In the genomic region with DNA sequence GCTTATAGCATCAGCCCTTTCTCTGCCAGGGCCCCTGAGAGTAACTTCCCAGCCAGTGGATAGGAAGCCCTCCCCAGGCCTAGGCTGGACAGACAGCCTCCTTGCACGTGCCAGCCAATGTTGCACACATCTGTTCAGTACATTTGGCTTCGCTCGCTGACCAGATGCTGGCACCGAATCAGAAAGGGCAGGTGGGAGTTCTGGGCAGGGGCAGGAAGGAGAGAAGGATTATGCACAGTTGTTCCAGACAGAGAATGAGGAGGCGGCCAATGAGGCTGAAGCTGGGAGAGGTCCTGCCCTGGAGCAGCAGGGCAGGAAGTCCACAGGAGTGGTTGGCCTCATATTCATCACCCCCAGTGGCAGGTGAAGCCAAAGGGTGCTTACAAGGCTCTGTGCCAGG, we compare ENCODE assay signal across 14 mouse cellular contexts.
DNase-seq lines count a peak whose midpoint lies in the region; ATAC-seq and TF ChIP-seq lines count a peak whose summit lies in the region.
"Had no signal": no experiment of that assay in that cellular context is flagged by ENCODE, and none has a peak within 500 bp of the region (broad histone marks: within the 10 kb centered on the region; RNA-seq: fewer than 3 reads in every experiment).

No protein-coding gene starts in this region.

- DNase-seq in cerebellum, adult 9-11 months = peak; percentile 31
- no peak for DNase-seq in hindbrain, embryonic 11.5 days (ENCODE audit: low spot score)
- DNase-seq in thymus, adult 2 months = no peak
- DNase-seq in thymus, postnatal 36 days = no peak
- no peak for DNase-seq in spleen, postnatal 36 days (ENCODE audit: low spot score in 2 of 2)
- DNase-seq: layer of hippocampus, postnatal 36 days; lung, postnatal 4 days; right cerebral cortex, postnatal 25 days had no signal

- H3K36me3 ChIP-seq in hindbrain, embryonic 16.5 days (ENCODE audit: control insufficient read depth, insufficient read depth, low read length) = no peaks in the 10 kb centered on the region
- H3K36me3 ChIP-seq in hindbrain, embryonic 11.5 days (ENCODE audit: control insufficient read depth, insufficient read depth, low read length) = no peaks in the 10 kb centered on the region
- no peaks in the 10 kb centered on the region for H3K36me3 ChIP-seq in thymus, adult 2 months (ENCODE audit: control insufficient read depth, insufficient read depth, low read length)
- H3K36me3 ChIP-seq: G1E; kidney, embryonic 15.5 days; liver, embryonic 15.5 days had no signal

- WGBS in hindbrain, embryonic 16.5 days = 56% methylated on average over 5 of the region's 5 CpGs
- 72% methylated on average over 5 of the region's 5 CpGs for WGBS in hindbrain, embryonic 11.5 days
- 72% methylated on average over 5 of the region's 5 CpGs for WGBS in thymus, adult 2 months

- H3K4me1 ChIP-seq in hindbrain, embryonic 16.5 days (ENCODE audit: control insufficient read depth, insufficient read depth, low read depth, low read length) = no peaks in the 10 kb centered on the region; the same call in 1 of the 2 replicates
- no peaks in the 10 kb centered on the region for H3K4me1 ChIP-seq in hindbrain, embryonic 11.5 days (replicated peaks; ENCODE audit: control insufficient read depth, insufficient read depth, low read length)
- peaks cover 31% of the 10 kb centered on the region for H3K4me1 ChIP-seq in thymus, adult 2 months (replicated peaks; ENCODE audit: control insufficient read depth, insufficient read depth, low read length)

- H3K9me3 ChIP-seq in hindbrain, embryonic 16.5 days (ENCODE audit: control insufficient read depth, low read length) = no peaks in the 10 kb centered on the region
- H3K9me3 ChIP-seq in hindbrain, embryonic 11.5 days (ENCODE audit: control insufficient read depth, low read length) = no peaks in the 10 kb centered on the region
- H3K9me3 ChIP-seq: kidney, embryonic 15.5 days; liver, embryonic 15.5 days had no signal

- no peak overlapping the region for H3K9ac ChIP-seq in hindbrain, embryonic 16.5 days (ENCODE audit: low read depth, low read length)
- no peak overlapping the region for H3K9ac ChIP-seq in hindbrain, embryonic 11.5 days (ENCODE audit: low read depth, low read length)
- H3K9ac ChIP-seq: kidney, embryonic 15.5 days; liver, embryonic 15.5 days had no signal

- H3K27ac ChIP-seq in hindbrain, embryonic 16.5 days (ENCODE audit: low read depth, low read length) = no peak overlapping the region
- H3K27ac ChIP-seq in hindbrain, embryonic 11.5 days (ENCODE audit: low read depth, low read length) = no peak overlapping the region
- no peak overlapping the region for H3K27ac ChIP-seq in thymus, adult 2 months (ENCODE audit: control insufficient read depth, insufficient read depth, low read length)
- H3K27ac ChIP-seq: kidney, embryonic 15.5 days; liver, embryonic 15.5 days had no signal

- 0 out of 2 replicates have a peak, but pooled peaks have one; percentile 14 for TF ChIP-seq CTCF in thymus, adult 2 months (IDR thresholded peaks at IDR 0.05; ENCODE audit: borderline replicate concordance, control insufficient read depth, extremely low read depth, insufficient read depth, low read length, poor library complexity)

- no peak for TF ChIP-seq POLR2A in thymus, adult 2 months (IDR thresholded peaks at IDR 0.05; ENCODE audit: control insufficient read depth, extremely low read depth, insufficient read depth, low read length, poor library complexity)

- H3K4me3 ChIP-seq in hindbrain, embryonic 16.5 days (ENCODE audit: low read length) = no peak overlapping the region
- no peak overlapping the region for H3K4me3 ChIP-seq in hindbrain, embryonic 11.5 days (ENCODE audit: low read depth, low read length)
- H3K4me3 ChIP-seq in thymus, adult 2 months (ENCODE audit: control insufficient read depth, insufficient read depth, low read length) = no peak overlapping the region
- H3K4me3 ChIP-seq: kidney, embryonic 15.5 days; liver, embryonic 15.5 days had no signal

- no peak for ATAC-seq in cerebellum, adult (ENCODE audit: insufficient number of reproducible peaks, low FRiP score, low TSS enrichment)
- ATAC-seq in hindbrain, embryonic 16.5 days = peak; percentile 75; the same call in 1 of the 2 replicates
- ATAC-seq in hindbrain, embryonic 11.5 days (ENCODE audit: low FRiP score) = no peak
- no peak for ATAC-seq in inflammation-experienced regulatory T-cells, adult 6 months

- H3K27me3 ChIP-seq in hindbrain, embryonic 16.5 days (replicated peaks; ENCODE audit: control insufficient read depth, insufficient read depth, low read length) = no peaks in the 10 kb centered on the region
- H3K27me3 ChIP-seq in hindbrain, embryonic 11.5 days (ENCODE audit: control insufficient read depth, insufficient read depth, low read length) = no peaks in the 10 kb centered on the region
- H3K27me3 ChIP-seq in thymus, adult 2 months (ENCODE audit: control insufficient read depth, insufficient read depth, low read length) = no peaks in the 10 kb centered on the region
- H3K27me3 ChIP-seq: kidney, embryonic 15.5 days; liver, embryonic 15.5 days had no signal

- no peak overlapping the region for H3K4me2 ChIP-seq in hindbrain, embryonic 16.5 days (ENCODE audit: low read length)
- no peak overlapping the region for H3K4me2 ChIP-seq in hindbrain, embryonic 11.5 days (replicated peaks; ENCODE audit: low read depth, low read length)
- H3K4me2 ChIP-seq: kidney, embryonic 15.5 days; liver, embryonic 15.5 days had no signal
